Mouse (Mus musculus) embryonic fibroblast, embryonic 13.5 days (primary cell): ENCODE data around the gene Nat8f2.

ENCODE experiments used
- CTCF ChIP-seq: IDR thresholded peaks from 2 replicates; pipeline ENCODE4 v1.5.1; 2011; ENCODE audit warnings: mild to moderate bottlenecking, control low read depth, low read length, moderate library complexity, borderline replicate concordance; ENCODE audit not compliant: insufficient read depth
- POLR2A ChIP-seq: IDR thresholded peaks from 2 replicates; pipeline ENCODE4 v1.6.1; 2011; ENCODE audit warnings: low read depth, mild to moderate bottlenecking, control low read depth, low read length, moderate library complexity

DNA sequence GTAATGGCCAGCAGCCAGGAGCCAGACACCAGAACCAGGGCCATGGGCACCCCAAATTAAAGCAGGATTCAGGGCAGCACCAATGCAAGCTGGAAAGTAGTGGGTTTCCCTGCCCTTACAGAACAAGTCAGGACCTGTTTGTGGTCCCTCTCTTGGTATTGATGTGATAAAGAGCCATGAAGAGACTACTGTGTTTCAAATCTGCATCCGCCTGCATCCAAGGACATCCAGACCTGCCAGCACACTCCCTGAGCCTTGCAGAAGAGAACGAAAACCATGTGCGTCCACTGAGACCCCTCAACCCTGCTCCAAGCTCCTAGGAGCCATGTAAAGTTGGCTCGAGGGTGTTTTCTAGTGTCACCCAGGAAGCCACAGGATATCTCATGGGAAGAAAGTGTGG, 20.8 kb downstream of the Nat8f2 start:
- no peak for TF ChIP-seq CTCF
- TF ChIP-seq POLR2A: no peak
